Mouse (Mus musculus) spleen, postnatal 4 days (tissue): ENCODE data around the gene Itgal.
"Not testable (repeated sequence)": the region's sequence is repeated elsewhere in the genome, so short reads cannot be mapped to it uniquely, and the experiment has no call there.

Experiments
- DNase-seq, 2 experiments: peaks; one replicate each; pipeline ENCODE4 v3.0.0; 2022; ENCODE audit warnings: low spot score in 2 of 2

Itgal gene

GRCm38 (mm10) chr7:127296098-127296497 is at the start of gene Itgal:
Gene Itgal, plus strand, starts transcription at chr7:127296260.
- peak; percentile 59 to 78 for DNase-seq

- not testable (repeated sequence) for DNase-seq
These were observed 45.5 kb upstream of the Itgal start for GRCm38 (mm10) chr7:127250511-127250910.

- DNase-seq, result no peak
These were observed 43.6 kb upstream of the Itgal start for GRCm38 (mm10) chr7:127252414-127252813.

GRCm38 (mm10) chr7:127253341-127253740 is 42.7 kb upstream of the Itgal start:
- DNase-seq, result no peak

- peak; percentile 93 to 97 for DNase-seq
These were observed 42.0 kb upstream of the Itgal start for GRCm38 (mm10) chr7:127253821-127254769.

- no peak for DNase-seq
These were observed 41.1 kb upstream of the Itgal start for GRCm38 (mm10) chr7:127255008-127255407.

- no peak for DNase-seq
These were observed 40.1 kb upstream of the Itgal start for GRCm38 (mm10) chr7:127255965-127256364.

GRCm38 (mm10) chr7:127256518-127256917 is 39.5 kb upstream of the Itgal start:
- DNase-seq, result no peak

- DNase-seq, result no peak
These were observed 36.7 kb upstream of the Itgal start for GRCm38 (mm10) chr7:127259186-127259905.

GRCm38 (mm10) chr7:127260309-127261111 is 35.5 kb upstream of the Itgal start, which contains the start of gene Dctpp1:
Gene Dctpp1, minus strand, starts transcription at chr7:127260709.
- peak; percentile 95 for DNase-seq

GRCm38 (mm10) chr7:127262218-127262961 is 33.7 kb upstream of the Itgal start:
- no peak for DNase-seq

GRCm38 (mm10) chr7:127263526-127263925 is 32.5 kb upstream of the Itgal start:
- DNase-seq, result no peak

- DNase-seq, result no peak
These were observed 25.8 kb upstream of the Itgal start for GRCm38 (mm10) chr7:127270256-127270655.

GRCm38 (mm10) chr7:127270666-127271065 is 25.4 kb upstream of the Itgal start:
- DNase-seq, result no peak

- no peak for DNase-seq
These were observed 25.0 kb upstream of the Itgal start for GRCm38 (mm10) chr7:127271093-127271492.

- DNase-seq, result no peak
These were observed 23.5 kb upstream of the Itgal start for GRCm38 (mm10) chr7:127272566-127272965.

GRCm38 (mm10) chr7:127273118-127273923 is 22.7 kb upstream of the Itgal start:
- no peak for DNase-seq

- DNase-seq, result peak; percentile 94 to 97
These were observed 21.9 kb upstream of the Itgal start, which contains the start of gene Sephs2 for GRCm38 (mm10) chr7:127273925-127274789. Gene Sephs2, minus strand, starts transcription at chr7:127274055.

- no peak for DNase-seq
These were observed 19.5 kb upstream of the Itgal start for GRCm38 (mm10) chr7:127276519-127276961.
